Mouse (Mus musculus): ENCODE data around the gene Fam98a.

The Fam98a gene

DNA sequence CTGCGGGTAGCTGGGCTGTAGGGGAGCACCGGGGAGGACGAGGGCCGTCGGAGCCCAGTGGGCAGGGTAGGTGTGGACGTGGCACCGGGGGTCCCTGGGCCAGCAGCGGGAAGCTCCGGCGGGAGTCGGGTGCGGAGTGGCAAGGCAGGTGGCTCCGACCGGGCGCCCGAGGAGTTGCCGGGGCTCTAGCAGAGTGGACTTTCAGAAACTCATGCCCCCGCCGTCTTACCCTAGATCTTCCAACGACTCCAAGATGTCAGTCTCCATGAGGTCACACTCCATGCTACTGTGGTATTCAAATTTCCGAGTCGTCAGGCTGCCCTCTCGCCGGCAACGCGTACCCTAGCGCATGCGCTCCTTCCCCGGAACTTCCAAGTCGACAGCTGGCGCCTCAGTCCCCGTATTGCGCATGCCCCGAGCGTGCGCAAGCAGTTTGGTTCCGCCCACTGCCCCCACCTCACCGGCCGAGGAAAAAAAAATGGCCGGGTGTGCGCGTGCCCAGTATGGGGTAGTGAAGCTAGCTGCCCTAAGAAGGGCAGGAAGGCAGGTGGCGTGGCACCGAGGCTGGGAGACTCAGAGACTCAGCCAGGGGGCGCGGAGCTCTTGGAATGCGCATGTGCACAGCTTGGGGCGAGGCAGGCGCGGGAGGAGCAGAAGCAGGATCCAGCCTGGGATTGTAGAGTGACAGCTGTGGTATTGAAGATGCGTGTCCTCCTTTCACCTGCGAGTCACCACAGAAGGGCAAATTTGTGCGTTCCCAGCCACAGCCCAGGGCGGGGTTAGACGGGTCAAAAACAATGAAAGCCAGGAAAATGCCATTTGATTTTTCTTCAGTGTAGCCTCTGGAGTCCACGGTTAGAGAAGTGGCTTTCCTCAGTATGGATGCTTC is at the start of gene Fam98a:
Fam98a (minus strand) TSS at position 435 of the 889 bp plus-strand sequence.
- H3K36me3 ChIP-seq (ENCODE audit: control insufficient read depth, insufficient read depth, low read length, poor library complexity, severe bottlenecking): peaks cover 3% of the 10 kb centered on the region
- no peaks in the 10 kb centered on the region for H3K27me3 ChIP-seq (ENCODE audit: control insufficient read depth, insufficient read depth, low read length, poor library complexity, severe bottlenecking)
- DNase-seq (ENCODE audit: low read depth, low spot score): peak; percentile 100

- H3K36me3 ChIP-seq (ENCODE audit: control insufficient read depth, insufficient read depth, low read length, poor library complexity, severe bottlenecking): no peaks in the 10 kb centered on the region
- no peak for DNase-seq (ENCODE audit: low read depth, low spot score)
- H3K27me3 ChIP-seq (ENCODE audit: control insufficient read depth, insufficient read depth, low read length, poor library complexity, severe bottlenecking): no peaks in the 10 kb centered on the region
Measured at GRCm38 (mm10) chr17:75598652-75599051, 46.9 kb upstream of the Fam98a start.

GRCm38 (mm10) chr17:75582738-75583137 is 31.0 kb upstream of the Fam98a start:
- DNase-seq (ENCODE audit: low read depth, low spot score): no peak
- Histone ChIP-seq H3K36me3 (ENCODE audit: control insufficient read depth, insufficient read depth, low read length, poor library complexity, severe bottlenecking) (no peaks in the 10 kb centered on the region), H3K27me3 (ENCODE audit: control insufficient read depth, insufficient read depth, low read length, poor library complexity, severe bottlenecking) (no peaks in the 10 kb centered on the region)

GRCm38 (mm10) chr17:75575608-75576007 is 23.9 kb upstream of the Fam98a start:
- no peak for DNase-seq (ENCODE audit: low read depth, low spot score)
- H3K27me3 ChIP-seq (ENCODE audit: control insufficient read depth, insufficient read depth, low read length, poor library complexity, severe bottlenecking): no peaks in the 10 kb centered on the region
- H3K36me3 ChIP-seq (ENCODE audit: control insufficient read depth, insufficient read depth, low read length, poor library complexity, severe bottlenecking): no peaks in the 10 kb centered on the region

GRCm38 (mm10) chr17:75558041-75558440 is 6.3 kb upstream of the Fam98a start:
- no peak for DNase-seq (ENCODE audit: low read depth, low spot score)
- Histone ChIP-seq H3K36me3 (ENCODE audit: control insufficient read depth, insufficient read depth, low read length, poor library complexity, severe bottlenecking) (no peaks in the 10 kb centered on the region), H3K27me3 (ENCODE audit: control insufficient read depth, insufficient read depth, low read length, poor library complexity, severe bottlenecking) (no peaks in the 10 kb centered on the region)

DNA sequence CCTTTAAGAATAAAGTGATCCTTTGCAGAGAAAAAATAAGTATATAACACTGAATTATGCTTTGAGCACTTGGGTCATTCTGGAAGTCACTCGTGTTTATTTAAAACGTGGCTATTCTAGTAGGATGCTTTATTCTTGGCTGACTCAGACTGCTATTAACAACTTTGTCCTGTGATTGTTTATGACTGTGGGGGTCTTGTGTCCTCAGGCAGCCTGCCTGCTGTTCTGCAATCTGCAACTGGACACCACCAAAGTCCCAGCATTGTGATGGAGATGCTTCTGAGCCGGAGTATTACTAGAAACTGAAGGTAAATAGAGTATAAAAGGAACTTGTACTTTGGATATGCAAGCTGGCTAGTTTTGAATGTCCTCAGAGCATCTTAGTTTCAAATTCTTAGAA is 5.3 kb upstream of the Fam98a start:
- Histone ChIP-seq H3K27me3 (ENCODE audit: control insufficient read depth, insufficient read depth, low read length, poor library complexity, severe bottlenecking) (no peaks in the 10 kb centered on the region), H3K36me3 (ENCODE audit: control insufficient read depth, insufficient read depth, low read length, poor library complexity, severe bottlenecking) (no peaks in the 10 kb centered on the region)
- no peak for DNase-seq (ENCODE audit: low read depth, low spot score)

DNA sequence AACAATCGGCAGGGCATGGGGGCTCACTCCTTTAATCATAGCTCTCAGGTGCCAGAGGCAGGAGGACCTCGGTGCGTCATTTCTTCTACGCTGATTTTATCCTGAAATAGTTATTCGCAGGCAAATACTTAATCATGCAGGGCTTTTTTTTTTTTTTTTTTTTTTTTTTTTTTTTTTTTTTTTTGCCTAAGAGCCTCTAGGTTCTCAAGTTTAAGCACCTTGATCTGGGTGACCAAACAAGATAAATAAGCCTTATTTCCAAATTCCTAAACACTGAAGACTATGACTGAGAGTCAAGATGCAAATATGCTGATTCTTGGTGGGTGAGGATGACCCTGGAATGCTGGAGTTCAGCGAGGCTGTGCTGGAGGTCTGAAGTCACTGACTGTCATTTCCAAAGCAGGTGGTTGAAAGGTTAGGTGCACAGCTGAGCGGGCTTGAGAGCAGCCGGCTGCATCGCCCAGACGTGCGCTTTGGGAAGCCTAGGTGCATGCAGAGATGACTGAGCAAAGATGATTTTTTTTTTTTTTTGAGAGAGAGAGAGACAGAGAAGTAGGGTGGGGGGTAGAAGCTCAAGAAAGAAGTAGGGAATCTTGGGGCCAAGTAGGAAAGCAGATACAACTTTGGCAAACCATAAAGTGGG is 854 bp downstream of the Fam98a start:
- no peaks in the 10 kb centered on the region for H3K27me3 ChIP-seq (ENCODE audit: control insufficient read depth, insufficient read depth, low read length, poor library complexity, severe bottlenecking)
- peak; percentile 50 for DNase-seq (ENCODE audit: low read depth, low spot score)
- H3K36me3 ChIP-seq (ENCODE audit: control insufficient read depth, insufficient read depth, low read length, poor library complexity, severe bottlenecking): peaks cover 6% of the 10 kb centered on the region

- Histone ChIP-seq H3K27me3 (ENCODE audit: control insufficient read depth, insufficient read depth, low read length, poor library complexity, severe bottlenecking) (no peaks in the 10 kb centered on the region), H3K36me3 (ENCODE audit: control insufficient read depth, insufficient read depth, low read length, poor library complexity, severe bottlenecking) (peaks cover 26% of the 10 kb centered on the region)
- no peak for DNase-seq (ENCODE audit: low read depth, low spot score)
Measured at GRCm38 (mm10) chr17:75544262-75544661, 7.5 kb downstream of the Fam98a start.

- no peaks in the 10 kb centered on the region for H3K27me3 ChIP-seq (ENCODE audit: control insufficient read depth, insufficient read depth, low read length, poor library complexity, severe bottlenecking)
- no peak for DNase-seq (ENCODE audit: low read depth, low spot score)
- peaks cover 34% of the 10 kb centered on the region for H3K36me3 ChIP-seq (ENCODE audit: control insufficient read depth, insufficient read depth, low read length, poor library complexity, severe bottlenecking)
Measured at GRCm38 (mm10) chr17:75543434-75543833, 8.3 kb downstream of the Fam98a start.

DNA sequence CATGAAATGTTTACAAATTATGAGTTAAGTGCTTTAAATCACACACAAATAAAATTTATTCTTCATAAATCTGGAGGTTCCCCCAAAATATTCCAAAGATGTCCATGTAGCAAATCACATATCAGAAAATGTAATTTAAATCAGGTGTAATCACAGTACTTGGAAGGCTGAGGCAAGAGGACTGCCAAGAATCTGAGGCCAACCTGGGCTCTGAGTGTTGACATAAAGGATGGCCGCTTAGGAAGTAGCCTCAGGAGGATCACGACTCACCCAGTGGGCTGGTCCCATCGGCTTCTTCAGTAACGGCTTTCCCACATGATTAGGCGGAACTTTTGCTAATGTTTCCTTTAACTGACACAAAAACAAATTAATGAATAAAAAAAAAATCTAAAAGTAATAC is 11.9 kb downstream of the Fam98a start:
- no peak for DNase-seq (ENCODE audit: low read depth, low spot score)
- Histone ChIP-seq H3K27me3 (ENCODE audit: control insufficient read depth, insufficient read depth, low read length, poor library complexity, severe bottlenecking) (no peaks in the 10 kb centered on the region), H3K36me3 (ENCODE audit: control insufficient read depth, insufficient read depth, low read length, poor library complexity, severe bottlenecking) (peaks cover 26% of the 10 kb centered on the region)

DNA sequence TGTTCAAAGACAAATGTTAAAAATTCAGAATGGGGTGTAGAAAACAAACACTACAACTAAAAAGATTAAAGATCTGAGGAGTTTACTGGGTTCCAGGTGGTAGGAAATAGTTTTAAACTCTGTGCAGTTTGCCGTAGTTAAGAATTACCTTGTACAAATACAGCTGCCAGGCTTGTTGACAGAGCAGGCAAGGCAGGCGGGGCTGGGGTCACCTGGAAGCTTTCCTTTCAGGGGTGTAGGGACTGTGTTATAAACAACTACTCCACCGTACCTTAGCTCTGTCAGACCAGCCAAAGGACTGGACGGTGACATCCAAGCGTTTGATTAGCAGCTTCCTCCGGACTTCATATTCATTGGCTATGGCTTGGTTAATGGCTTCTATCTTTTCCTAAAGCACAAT is 12.6 kb downstream of the Fam98a start:
- Histone ChIP-seq H3K36me3 (ENCODE audit: control insufficient read depth, insufficient read depth, low read length, poor library complexity, severe bottlenecking) (peaks cover 19% of the 10 kb centered on the region), H3K27me3 (ENCODE audit: control insufficient read depth, insufficient read depth, low read length, poor library complexity, severe bottlenecking) (no peaks in the 10 kb centered on the region)
- no peak for DNase-seq (ENCODE audit: low read depth, low spot score)

DNA sequence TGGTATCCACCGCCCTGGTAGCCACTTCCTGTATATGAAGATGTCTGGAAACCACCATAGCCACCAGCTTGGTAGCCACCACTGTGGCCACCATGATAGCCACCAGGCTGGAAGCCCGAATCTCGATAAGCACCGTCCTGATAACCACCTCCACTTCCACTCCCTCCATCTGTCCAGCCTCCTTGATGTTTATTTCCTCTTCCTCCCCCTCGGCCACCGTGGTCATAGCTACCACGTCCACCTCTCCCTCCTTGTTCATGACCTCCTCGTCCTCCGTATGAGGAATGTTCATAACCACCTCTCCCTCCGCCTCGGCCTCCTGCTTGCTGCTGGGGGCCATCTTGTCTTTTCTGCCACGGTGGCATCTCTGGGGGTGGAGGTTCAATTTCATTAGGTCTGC is 13.3 kb downstream of the Fam98a start:
- peaks cover 17% of the 10 kb centered on the region for H3K36me3 ChIP-seq (ENCODE audit: control insufficient read depth, insufficient read depth, low read length, poor library complexity, severe bottlenecking)
- H3K27me3 ChIP-seq (ENCODE audit: control insufficient read depth, insufficient read depth, low read length, poor library complexity, severe bottlenecking): no peaks in the 10 kb centered on the region
- DNase-seq (ENCODE audit: low read depth, low spot score): no peak

DNA sequence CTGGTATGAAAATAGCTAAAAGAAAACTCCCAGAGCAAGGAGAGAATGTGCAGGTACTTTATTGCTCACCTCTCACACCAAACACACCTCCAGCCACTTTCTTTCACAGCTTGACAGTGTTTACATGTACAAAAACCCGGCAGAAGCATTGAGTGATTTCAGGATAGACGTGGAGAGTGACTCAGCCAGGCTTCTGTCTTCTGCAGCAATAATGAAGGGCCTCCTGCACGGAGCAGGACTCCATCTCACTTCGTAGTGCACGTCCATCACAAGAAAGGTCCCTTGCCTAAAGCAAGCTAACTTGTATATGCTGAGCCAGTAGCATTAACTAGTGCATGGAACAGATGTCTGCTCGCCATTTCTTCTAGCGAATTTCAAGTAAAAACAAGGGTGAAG is 14.7 kb downstream of the Fam98a start:
- DNase-seq (ENCODE audit: low read depth, low spot score): no peak
- Histone ChIP-seq H3K27me3 (ENCODE audit: control insufficient read depth, insufficient read depth, low read length, poor library complexity, severe bottlenecking) (no peaks in the 10 kb centered on the region), H3K36me3 (ENCODE audit: control insufficient read depth, insufficient read depth, low read length, poor library complexity, severe bottlenecking) (peaks cover 13% of the 10 kb centered on the region)

GRCm38 (mm10) chr17:75536396-75537049 is 15.2 kb downstream of the Fam98a start:
- Histone ChIP-seq H3K36me3 (ENCODE audit: control insufficient read depth, insufficient read depth, low read length, poor library complexity, severe bottlenecking) (peaks cover 13% of the 10 kb centered on the region), H3K27me3 (ENCODE audit: control insufficient read depth, insufficient read depth, low read length, poor library complexity, severe bottlenecking) (no peaks in the 10 kb centered on the region)
- peak; percentile 84 for DNase-seq (ENCODE audit: low read depth, low spot score)

GRCm38 (mm10) chr17:75535612-75536011 is 16.1 kb downstream of the Fam98a start:
- no peaks in the 10 kb centered on the region for H3K27me3 ChIP-seq (ENCODE audit: control insufficient read depth, insufficient read depth, low read length, poor library complexity, severe bottlenecking)

More at GRCm38 (mm10) chr17:75535612-75536011, 16.1 kb downstream of the Fam98a start:
- H3K36me3 ChIP-seq (ENCODE audit: control insufficient read depth, insufficient read depth, low read length, poor library complexity, severe bottlenecking): peaks cover 13% of the 10 kb centered on the region
- no peak for DNase-seq (ENCODE audit: low read depth, low spot score)
